Mouse (Mus musculus) right cerebral cortex, postnatal 14 days (tissue): ENCODE measurements at regions not wholly inside any gene's neighbourhood (a gene's known extent, or its start where the extent isn't known, plus 50 kb on each side); places are given as distances from the start of the nearest gene placed in this dataset.
"Not testable (repeated sequence)": the region's sequence is repeated elsewhere in the genome, so short reads cannot be mapped to it uniquely, and the experiment has no call there.

ENCODE experiments used
- DNase-seq: peaks from one replicate; pipeline ENCODE4 v3.0.0; 2022

DNA sequence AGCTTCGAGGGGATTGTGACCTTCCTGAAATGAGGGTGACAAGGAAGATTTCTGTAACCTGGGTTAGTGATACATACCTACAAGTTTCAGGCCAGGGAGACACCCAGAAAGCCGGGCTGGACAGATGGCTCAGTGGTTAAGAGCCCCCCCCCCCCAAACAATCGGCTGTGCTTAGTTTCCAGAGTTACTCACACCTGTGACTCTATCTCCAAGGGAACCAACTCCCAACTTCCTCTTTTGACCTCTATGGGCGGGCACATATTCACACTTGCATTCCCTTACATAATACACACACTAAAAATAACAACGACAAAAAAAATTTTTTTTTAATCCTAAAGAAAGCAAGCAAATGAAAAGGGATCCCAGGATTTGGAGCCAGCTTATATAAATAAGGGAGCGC, 283.0 kb upstream of the Arglu1 start:
- DNase-seq, result no peak

DNA sequence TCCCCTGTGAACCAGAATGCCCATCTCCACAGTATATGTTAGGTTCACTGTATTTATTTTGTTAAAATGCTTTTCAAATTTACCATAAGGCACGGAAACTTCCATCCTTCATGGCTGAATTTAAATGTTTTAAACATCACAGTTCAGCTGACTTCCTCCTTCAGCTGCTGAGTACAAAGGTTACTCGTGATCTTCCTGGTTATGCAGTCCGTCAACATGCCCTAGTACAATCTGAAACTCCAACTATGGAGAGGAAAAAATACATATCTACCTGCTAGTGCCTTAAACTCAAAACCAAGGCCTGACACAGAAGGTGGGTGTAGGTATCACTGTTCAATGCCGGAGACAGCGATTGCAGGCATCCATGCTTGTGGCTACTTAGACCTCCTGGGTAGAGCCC, 280.5 kb upstream of the Arglu1 start:
- no peak for DNase-seq

DNA sequence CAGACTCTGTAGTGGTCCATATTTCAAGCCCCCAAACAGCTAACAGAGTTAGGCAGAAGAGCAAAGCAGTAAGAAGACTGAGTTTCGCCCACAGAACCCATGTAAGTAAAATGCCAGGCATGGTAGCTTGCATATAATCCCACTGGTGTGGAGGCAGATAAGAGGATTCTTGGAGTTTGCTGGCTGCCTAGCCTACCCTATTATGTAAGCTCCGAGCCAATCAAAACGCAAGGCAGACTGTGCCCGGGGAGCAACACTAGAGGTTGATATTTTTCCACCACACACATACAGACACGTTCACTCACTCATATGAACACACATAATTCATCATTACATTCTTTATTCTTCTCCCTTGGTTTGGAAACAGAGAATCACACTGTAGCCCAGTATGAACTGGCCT, 280.0 kb upstream of the Arglu1 start:
- no peak for DNase-seq

DNA sequence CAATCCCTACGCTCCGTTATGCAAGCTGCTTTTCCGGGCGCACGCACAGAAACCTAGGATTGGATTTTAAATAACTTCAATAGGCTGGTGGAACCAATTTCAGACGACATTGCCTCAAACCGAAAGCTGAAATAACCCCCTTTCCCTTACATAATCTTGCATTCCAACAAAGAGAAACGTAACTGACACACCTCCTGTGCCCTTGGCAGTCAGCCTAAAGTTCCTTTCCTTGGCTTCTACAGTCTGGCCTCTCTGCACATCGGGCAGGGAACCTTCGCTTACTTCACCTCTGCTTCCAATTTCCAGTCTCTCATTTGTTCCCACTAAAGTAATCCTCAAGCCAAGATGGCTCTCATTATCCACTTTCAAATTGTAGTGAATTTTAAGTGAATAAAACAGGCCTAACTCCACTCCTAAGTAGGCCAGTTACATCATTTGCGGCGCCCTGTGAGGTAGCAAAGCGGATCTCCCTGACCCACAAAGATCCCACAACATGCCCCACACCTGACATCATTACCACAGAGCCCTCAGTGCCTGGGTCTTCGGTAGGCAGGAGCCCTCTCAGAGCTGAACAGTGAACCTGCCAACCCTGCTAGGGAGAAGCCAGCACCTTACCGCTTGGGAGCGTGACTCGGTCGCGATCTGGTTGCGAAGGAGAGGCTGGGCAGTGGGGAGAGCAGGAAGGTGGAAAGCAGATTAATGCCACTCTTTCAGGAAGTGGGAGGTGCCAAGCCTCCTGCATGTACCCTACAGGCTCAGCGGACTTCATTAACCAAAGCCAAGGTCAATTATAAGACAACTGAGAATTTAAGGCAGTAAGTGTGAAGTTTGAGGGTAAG, 279.0 kb upstream of the Arglu1 start:
- no peak for DNase-seq

DNA sequence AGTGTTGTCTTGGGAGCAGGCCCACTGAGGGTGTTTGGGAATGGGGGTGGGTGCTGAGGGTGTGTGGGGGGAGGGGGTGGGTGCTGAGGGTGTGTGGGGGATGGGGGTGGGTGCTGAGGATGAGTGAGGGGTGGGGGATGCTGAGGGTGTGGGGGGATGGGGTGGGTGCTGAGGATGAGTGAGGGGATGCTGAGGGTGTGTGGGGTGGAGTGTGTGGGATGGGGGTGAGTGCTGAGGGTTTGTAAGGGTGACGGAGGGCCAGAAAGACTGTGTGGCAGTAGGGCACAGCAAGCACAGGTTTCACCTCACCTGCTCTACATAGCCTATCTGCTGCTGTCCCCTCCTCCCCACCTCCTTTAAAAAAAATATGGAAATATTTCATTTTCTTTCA, 276.3 kb upstream of the Arglu1 start:
- no peak for DNase-seq

DNA sequence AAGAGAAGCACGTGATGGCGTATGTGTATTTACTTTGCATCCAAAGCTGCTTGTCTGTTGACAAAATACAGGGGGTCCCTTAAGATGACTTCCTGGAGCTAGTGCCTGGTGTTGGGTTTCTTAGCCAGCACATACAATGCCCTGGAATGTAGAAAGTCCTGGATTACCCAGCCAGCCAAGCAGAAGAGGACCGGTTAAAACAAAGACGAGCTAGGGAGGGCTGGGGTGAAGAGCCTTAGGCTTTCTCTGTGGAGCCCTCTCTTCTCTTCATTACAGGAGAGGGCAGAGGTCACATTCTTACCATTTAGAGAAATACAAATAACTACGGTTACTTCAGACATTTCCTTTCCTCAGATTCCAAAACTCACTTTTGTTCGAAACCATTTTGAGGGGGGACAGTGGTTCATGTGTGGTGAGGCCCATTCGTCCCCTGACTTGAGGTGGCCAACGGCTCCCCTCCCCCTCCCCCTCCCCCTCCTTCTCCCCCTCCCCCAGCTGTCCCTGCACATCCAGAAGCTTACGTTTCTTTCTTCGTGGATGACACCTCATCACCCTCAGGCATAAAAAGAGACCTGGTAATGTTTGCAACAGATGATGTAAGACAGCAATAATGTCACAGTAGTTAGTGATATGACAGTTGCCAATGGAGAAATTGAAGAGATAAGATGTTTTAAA, 275.8 kb upstream of the Arglu1 start:
- no peak for DNase-seq

DNA sequence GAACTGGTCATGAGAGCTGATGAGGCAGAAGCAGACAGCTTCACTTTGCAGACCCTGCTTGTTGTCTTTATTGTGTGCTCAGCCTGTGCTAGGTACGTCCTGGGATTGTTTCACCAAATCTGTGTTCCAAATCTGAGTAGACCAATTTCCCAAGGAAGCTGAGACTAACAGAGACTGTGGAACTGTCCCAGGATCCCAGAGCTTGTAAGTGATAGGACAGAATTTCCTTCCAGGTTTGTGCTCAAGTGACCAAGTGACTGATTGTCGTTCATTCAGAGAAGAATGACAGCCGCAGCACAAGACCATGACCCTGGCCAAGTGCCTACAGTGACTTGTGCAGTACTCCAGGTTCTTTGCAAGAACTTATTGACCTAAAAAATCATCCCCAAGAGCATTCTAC, 269.9 kb upstream of the Arglu1 start:
- no peak for DNase-seq

DNA sequence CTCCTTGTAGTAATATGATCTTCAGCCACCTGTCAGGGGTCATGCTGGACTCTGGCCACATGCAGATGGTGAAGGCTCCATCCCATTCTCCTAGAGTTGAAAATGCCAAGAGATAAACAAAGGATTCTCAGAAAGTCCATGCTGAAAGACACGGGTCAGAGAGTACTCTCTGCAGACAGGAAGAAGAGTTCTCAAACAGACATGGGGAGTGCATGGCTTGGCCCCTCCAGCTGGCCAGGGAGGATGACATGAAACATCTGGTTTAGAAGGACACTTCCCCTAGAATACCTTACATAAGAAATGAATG, 269.4 kb upstream of the Arglu1 start:
- DNase-seq, result no peak

DNA sequence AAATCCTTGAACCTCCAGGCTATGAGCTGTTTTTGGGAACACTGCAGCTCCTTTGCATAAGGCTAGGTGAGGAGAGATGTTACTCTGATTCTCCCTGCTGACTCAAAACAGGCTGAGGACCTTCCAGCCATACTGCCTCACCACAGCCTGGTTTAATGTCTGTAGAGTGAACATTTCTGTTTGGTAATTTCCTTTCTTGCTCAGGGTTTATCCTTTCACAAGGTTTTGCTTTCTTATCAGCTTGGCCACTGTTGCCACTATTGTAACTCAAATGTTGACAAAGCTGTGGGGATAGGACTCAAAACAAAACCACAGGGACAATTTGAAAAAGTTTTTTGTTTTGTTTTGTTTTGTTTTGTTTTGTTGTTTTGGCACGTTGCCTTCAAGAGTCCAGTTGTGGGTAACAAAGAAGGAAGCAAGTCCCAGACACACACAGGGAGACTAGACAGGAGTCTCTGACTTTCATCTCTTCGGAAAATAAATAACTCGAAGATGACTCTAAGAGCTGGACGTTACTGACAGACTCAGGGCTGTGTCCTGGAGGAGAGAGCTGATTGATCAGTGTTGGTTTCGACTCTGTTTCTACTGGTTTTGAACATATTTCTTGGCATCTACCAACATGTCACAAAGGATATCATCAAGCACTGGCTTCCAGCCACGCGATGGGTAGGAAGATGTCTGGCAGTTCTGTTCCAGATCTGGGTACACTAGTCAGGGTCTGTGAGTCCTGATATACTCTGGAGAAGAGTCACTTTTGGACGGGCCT, 268.9 kb upstream of the Arglu1 start:
- no peak for DNase-seq

DNA sequence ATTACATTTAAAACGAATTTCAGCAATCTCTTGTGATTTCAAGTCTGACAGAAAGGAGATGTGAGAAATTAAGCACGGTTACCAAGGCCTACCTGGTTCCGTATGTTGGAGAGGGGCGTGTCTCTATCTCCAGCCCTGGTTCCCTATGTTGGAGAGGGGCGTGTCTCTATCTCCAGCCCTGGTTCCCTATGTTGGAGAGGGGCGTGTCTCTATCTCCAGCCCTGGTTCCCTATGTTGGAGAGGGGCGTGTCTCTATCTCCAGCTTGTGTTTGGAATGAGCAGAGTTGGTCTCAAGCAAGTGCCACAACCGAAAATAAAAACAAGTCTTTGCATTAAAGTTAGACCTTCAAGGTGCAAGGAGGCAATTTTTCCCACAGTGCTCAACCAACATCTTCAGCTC, 267.8 kb upstream of the Arglu1 start:
- not testable (repeated sequence) for DNase-seq

DNA sequence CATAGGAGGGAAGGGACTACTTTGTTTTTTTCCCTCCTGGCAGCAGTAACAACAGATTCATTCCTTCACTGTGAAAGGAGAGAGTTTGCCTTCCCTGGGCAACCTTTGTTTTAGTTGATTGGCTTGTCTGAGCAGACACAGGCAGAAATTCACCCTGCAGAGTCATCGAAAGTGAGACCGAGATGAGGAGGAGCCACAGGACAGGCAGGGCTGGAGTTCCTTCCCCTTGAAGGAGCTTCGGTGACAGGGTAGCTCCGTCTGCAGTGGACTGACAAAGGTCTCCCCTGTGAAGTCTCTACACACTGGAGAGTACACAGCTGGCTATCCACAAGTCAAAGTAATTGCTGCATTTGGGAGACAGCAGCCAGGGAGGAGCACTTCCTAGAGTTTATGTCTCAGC, 261.9 kb upstream of the Arglu1 start:
- no peak for DNase-seq

DNA sequence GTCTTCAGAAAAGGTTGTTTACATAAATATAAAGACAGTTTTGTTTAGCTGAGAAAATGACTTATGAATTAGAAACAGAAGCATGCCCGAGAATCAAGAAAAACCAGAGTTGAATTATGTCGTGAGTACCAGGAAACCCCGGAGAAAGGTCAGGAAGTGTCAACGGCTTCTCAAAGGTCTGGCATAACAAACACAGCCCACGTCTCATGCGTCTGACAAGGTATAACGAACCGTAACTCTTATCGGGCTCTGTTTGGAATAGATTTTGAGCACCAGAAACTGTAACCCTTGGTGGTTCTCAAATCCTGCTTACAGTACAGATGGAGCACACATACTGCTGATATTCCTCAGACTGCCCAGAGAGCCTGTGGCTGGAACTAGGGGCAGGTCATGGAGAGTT, 260.9 kb upstream of the Arglu1 start:
- no peak for DNase-seq

DNA sequence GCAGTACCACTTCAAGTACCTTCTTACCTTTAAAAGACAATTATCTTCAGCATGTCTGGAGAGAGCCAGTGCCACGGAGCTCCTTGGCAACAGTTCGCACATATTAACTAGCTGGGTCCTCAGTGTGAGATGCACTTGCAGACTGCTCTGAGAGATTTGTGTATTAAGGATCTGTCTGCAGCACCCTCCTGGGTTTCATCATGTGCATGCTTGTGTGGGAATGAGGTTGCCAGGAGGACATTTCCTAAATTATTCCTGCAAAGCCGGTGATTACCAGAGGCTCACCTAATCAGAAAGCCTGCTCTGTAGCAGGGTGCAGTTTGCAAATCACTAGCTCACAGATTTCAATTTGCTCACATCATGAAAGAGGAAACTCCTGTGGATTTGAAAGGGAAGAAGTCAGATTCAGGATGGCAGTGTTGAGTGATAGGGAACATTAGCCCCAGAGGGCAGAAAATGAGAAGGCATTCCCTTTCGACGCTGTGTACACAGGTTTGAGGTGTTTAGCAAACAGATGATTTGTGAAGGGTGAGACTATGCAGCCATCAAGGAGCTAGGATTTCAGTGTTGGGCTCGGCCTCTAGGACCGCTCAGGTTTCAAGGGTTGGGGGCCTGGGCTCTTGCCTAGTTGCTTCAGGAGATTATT, 257.3 kb upstream of the Arglu1 start:
- no peak for DNase-seq

DNA sequence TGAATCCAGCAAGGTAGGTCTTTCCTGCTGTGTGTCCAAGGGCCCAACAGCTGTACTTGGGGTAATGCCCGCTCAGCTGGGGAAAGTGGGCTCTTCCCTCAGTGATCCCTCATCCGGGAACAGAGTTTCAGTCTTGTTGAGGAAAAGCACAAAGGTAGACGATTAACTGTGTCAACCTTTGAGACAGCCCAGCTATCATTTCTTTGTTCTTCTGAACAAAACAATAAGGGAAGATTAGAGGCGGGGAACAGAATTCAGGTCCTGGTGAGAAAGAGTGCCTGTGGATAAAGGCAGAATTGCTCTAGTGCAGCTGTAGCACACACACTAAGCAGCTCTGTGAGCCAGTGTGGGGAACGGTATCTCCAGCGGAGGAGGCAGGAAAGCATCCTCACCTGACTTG, 252.7 kb upstream of the Arglu1 start:
- DNase-seq, result no peak

DNA sequence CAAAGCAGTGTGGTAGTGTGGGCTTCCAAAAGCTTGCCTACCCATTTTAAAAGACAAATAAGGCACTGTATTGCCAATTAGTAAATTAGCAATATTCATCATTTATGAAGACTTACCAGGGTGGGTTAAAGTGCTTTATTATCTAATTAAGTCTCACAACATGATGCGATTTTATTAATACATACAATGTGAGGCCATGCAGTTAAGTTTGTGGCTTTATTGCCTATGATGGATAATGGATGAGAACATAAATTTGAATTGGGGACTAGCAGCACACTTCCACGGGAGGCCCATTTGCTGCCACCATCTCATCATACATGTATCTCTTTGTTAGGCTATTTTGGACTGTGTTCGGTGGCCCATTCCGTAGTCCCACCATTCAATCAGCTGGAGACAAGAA, 250.6 kb upstream of the Arglu1 start:
- no peak for DNase-seq

DNA sequence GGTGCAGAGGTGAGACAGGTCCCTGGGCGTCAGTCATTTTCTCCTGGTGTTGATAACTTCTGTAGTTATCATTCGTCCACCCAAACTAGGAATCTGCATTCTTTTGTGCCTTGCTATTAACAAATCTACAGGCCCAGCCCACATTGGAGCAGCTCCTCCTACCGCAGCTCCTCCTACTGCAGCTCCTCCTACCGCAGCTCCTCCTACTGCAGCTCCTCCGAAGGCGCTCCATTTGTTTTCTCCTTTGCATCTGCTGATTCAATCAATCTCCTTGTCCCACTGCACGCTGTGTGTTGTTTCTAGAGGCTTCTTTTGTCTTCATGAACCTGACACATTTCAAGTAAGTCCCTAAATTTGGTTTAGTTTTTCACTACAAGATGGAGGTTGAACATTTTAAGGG, 248.2 kb upstream of the Arglu1 start:
- DNase-seq, result no peak

DNA sequence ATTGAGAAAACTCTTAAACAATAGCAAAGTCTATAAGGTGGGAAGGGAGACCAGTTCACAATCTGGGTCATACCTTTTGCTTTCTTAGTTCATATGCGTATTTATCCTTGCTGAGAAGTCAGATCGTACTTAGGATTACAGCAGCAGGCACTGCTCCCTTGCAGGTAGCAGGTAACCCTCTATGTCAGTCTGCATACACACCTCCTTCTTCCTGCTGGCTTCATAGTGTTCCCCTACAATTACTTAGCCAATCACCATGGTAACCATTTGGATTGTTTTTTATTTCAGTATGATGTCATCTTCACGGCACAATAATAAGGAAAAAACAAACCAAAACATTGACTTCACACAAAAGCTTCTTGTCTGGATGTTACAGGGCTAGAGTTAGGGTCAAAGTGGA, 242.1 kb upstream of the Arglu1 start:
- DNase-seq, result no peak

DNA sequence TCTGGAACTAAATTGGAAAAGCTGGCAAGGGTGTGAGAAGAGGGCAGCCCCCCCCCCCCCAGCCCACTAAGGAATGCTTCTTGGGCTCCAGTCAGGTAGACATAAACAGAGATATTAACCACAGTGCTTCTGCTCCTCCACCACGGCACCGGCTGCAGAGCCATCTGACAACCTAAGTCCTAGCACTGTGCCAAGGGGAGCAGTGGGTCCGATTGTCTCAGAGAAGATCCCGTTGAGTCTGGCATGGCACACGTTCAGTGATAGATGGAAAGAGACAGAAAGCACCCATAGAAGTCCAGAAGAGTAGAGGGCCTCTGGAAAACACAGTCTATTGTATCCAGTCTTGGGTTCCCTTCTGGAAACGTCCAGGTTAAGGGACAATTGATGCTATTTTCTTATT, 241.4 kb upstream of the Arglu1 start:
- no peak for DNase-seq

DNA sequence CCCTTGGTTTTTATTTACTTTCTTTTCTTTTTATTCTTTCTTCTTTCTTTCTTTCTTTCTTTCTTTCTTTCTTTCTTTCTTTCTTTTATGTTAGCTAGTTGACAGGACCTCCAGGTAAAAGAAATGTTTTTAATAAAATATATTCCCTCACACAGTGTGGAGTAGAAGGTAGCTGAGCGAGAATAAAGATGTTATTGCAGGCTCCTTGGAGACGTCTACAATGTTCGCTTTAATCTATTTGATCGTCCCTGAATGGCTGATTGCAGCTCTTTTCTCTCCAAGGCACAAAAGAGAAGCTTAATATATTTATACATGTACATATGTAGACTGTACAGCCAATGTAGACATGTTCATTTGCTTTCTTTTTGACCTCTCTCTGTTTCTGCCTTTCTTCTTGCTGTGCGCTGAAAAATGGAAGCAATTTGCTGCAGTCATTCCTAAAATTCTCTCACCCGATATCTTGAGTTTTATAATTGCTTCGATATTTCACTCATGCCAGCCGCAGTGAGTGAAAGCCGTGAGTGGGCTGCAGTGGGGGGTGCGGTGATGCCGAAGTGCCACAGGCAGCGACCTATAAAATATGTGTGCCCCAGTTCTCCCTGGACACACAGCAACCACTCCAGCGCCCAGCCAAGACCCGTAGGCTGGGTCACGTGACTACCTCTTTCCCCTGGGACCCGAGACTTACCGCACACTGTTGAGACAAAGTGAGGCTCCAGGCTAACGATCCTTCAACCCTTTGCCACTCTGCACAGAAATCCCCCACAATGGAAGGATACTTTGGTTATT, 237.9 kb upstream of the Arglu1 start:
- no peak for DNase-seq

DNA sequence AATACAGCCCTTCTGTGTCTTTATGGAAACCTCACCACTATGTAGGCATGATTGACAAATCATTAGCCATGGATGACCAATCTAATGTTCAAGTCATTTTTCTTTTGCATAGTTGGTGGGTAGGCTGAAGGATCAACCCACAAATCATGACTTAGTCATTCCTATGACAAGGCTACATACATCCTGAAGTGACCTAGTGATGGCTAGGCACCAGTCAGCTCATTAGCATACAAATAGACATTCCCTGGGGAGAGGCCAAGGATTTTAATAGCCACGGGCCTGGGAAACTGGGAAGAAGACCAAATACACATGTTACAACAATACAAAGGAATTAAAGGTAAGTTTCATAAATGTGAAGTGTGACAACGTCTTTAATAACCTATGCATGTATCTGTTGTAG, 231.1 kb upstream of the Arglu1 start:
- no peak for DNase-seq

DNA sequence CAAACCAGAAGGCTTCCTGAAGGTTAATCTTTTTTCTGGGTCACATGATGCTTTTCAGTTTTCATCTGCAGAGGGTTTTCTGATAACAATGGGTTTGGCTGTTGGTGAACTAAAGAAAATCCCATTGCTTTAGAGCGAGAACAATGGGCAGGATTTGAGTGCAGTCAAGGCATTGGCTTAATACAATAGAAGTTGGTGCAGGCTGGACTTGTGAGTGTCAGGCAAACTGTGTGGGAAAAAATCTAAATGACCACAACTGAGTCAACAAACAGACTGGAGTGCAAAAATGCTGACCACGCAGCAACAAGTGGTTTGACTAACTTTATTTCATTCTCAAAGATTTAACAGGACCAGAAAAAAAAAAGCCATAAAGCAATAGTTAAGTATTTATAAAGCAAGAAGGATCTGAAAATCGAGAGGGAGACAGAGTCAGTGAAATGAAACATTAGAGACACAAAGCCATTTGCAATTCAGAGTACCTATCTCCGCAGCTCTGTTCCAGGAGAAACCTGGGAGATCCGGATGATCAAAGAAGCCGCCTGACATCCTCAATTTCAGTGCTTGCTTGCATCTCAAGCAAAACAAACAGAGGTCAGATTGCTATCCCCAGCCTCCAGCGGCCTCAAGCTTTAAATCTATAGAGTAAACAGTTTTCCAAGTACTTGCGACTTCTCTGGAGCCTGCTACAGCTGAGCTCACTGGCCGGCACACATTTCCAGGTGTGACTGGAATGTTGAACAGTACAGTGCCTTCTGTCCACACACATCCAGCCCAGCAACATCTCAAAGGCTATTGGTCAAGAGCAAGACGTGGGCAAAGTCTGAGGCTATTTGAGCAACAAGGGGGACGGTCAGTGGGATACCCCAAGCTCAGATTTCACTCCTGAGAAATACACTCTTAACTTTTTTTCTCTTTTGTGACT, 229.5 kb upstream of the Arglu1 start:
- no peak for DNase-seq

DNA sequence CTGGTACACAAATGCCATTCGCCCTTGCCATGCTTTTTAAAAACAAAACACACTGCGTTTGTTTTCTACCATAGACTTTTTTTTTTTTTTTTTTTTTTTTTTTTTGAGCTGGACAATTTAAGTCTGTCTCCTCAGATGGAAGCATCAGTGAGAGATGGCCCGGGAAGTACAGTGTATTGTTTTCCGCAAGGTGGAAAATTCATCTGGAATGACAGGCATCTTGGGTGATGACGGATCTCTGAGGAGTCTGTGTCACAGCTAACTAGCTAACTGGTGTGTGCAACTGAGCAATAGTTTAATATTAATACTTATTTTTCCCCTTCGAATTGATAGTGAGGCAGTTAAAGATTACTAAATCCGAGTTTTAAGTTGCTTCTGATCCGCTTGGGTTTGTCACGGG, 228.7 kb upstream of the Arglu1 start:
- DNase-seq, result no peak
